In genomic region chr3:28144676-28145075, GRCm38 (mm10) we compare ENCODE assay signal across 11 mouse cellular contexts.
DNase-seq lines count a peak whose midpoint lies in the region; ATAC-seq lines count a peak whose summit lies in the region.
"Had no signal": no experiment of that assay in that cellular context is flagged by ENCODE, and none has a peak within 500 bp of the region (broad histone marks: within the 10 kb centered on the region; RNA-seq: fewer than 3 reads in every experiment).

No protein-coding gene starts in this region.

- ATAC-seq in erythroblast, adult 5-6 weeks (replicated peaks; ENCODE audit: low FRiP score, poor library complexity, severe bottlenecking) = no peak
- ATAC-seq: intestine, embryonic 15.5 days had no signal

- H3K4me3 ChIP-seq in forebrain, embryonic 10.5 days = no peak overlapping the region
- H3K4me3 ChIP-seq: heart, embryonic 13.5 days; intestine, embryonic 15.5 days; limb, embryonic 13.5 days; neural tube, embryonic 13.5 days had no signal

- peak; percentile 12 to 19 for DNase-seq in lung, adult 18-20 months
- DNase-seq in lung, postnatal 4 days = no peak
- DNase-seq in adrenal gland, postnatal 36 days = peak; percentile 63 to 71
- DNase-seq in heart, adult 9 months (ENCODE audit: low spot score in 2 of 2) = peak; percentile 63 to 81
- peak; percentile 89 for DNase-seq in skeletal muscle tissue, adult 2 months (ENCODE audit: low read depth, low spot score)
- DNase-seq in forebrain, embryonic 10.5 days (ENCODE audit: extremely low spot score, low spot score) = no peak

- H3K27ac ChIP-seq in forebrain, embryonic 10.5 days = no peak overlapping the region
- H3K27ac ChIP-seq: heart, embryonic 13.5 days; intestine, embryonic 15.5 days; limb, embryonic 13.5 days; neural tube, embryonic 13.5 days had no signal

- no peaks in the 10 kb centered on the region for H3K36me3 ChIP-seq in forebrain, embryonic 10.5 days (replicated peaks)
- H3K36me3 ChIP-seq: heart, embryonic 13.5 days; intestine, embryonic 15.5 days; limb, embryonic 13.5 days; neural tube, embryonic 13.5 days had no signal

- H3K27me3 ChIP-seq in forebrain, embryonic 10.5 days (ENCODE audit: poor library complexity, severe bottlenecking) = no peaks in the 10 kb centered on the region
- H3K27me3 ChIP-seq: heart, embryonic 13.5 days; intestine, embryonic 15.5 days; limb, embryonic 13.5 days; neural tube, embryonic 13.5 days had no signal

- H3K9me3 ChIP-seq in forebrain, embryonic 10.5 days = no peaks in the 10 kb centered on the region
- H3K9me3 ChIP-seq: heart, embryonic 13.5 days; intestine, embryonic 15.5 days; limb, embryonic 13.5 days; neural tube, embryonic 13.5 days had no signal

- H3K4me1 ChIP-seq in forebrain, embryonic 10.5 days = no peaks in the 10 kb centered on the region
- H3K4me1 ChIP-seq: heart, embryonic 13.5 days; intestine, embryonic 15.5 days; limb, embryonic 13.5 days; neural tube, embryonic 13.5 days had no signal

Comparison
In these comparisons a context has a peak if more than half of its experiments do, and no peak if none do; other contexts are left out.
1. DNase-seq: peak in lung, adult 18-20 months (2 of 2), adrenal gland, postnatal 36 days (2 of 2), heart, adult 9 months (2 of 2) and skeletal muscle tissue, adult 2 months (single experiment); none in lung, postnatal 4 days (0 of 2) and forebrain, embryonic 10.5 days (single experiment).